28 mouse cellular contexts compared by ENCODE assay signal in genomic region chr2:75819796-75820195, GRCm38 (mm10).
"Had no signal": no experiment of that assay in that cellular context is flagged by ENCODE, and none has a peak within 500 bp of the region (broad histone marks: within the 10 kb centered on the region; RNA-seq: fewer than 3 reads in every experiment).

No protein-coding gene starts in this region.

- H3K36me3 ChIP-seq: limb, embryonic 10.5 days; limb, embryonic 12.5 days; limb, embryonic 13.5 days; limb, embryonic 15.5 days; liver, embryonic 12.5 days; liver, embryonic 13.5 days; liver, embryonic 15.5 days; lung, embryonic 15.5 days; midbrain, embryonic 10.5 days; midbrain, embryonic 12.5 days; midbrain, embryonic 13.5 days; midbrain, embryonic 15.5 days; neural tube, embryonic 12.5 days had no signal

- H3K4me3 ChIP-seq: limb, embryonic 10.5 days; limb, embryonic 12.5 days; limb, embryonic 13.5 days; limb, embryonic 15.5 days; liver, embryonic 12.5 days; liver, embryonic 13.5 days; liver, embryonic 15.5 days; lung, embryonic 15.5 days; megakaryocyte, embryonic 14.5 days; midbrain, embryonic 10.5 days; midbrain, embryonic 12.5 days; midbrain, embryonic 13.5 days; midbrain, embryonic 15.5 days; myocyte; neural tube, embryonic 12.5 days had no signal

- H3K27ac ChIP-seq: limb, embryonic 10.5 days; limb, embryonic 12.5 days; limb, embryonic 13.5 days; limb, embryonic 15.5 days; liver, embryonic 12.5 days; liver, embryonic 13.5 days; liver, embryonic 14.5 days; liver, embryonic 15.5 days; lung, embryonic 15.5 days; macrophage; midbrain, embryonic 10.5 days; midbrain, embryonic 12.5 days; midbrain, embryonic 13.5 days; midbrain, embryonic 15.5 days; neural tube, embryonic 12.5 days had no signal

- H3K27me3 ChIP-seq: limb, embryonic 12.5 days; limb, embryonic 13.5 days; limb, embryonic 15.5 days; liver, embryonic 12.5 days; liver, embryonic 13.5 days; liver, embryonic 15.5 days; lung, embryonic 15.5 days; megakaryocyte, embryonic 14.5 days; midbrain, embryonic 12.5 days; midbrain, embryonic 13.5 days; midbrain, embryonic 15.5 days; neural tube, embryonic 12.5 days had no signal

- DNase-seq: left cerebral cortex, postnatal 4 days; liver; liver, embryonic 13.5 days; liver, postnatal 0 days; lung, adult 18-20 months; lung, adult 2 months; lung, embryonic 14.5 days; lung, postnatal 10 days; lung, postnatal 14 days; lung, postnatal 36 days; lung, postnatal 4 days; midbrain, embryonic 14.5 days had no signal

- H3K9me3 ChIP-seq: limb, embryonic 10.5 days; limb, embryonic 12.5 days; limb, embryonic 13.5 days; limb, embryonic 15.5 days; liver, embryonic 12.5 days; liver, embryonic 13.5 days; liver, embryonic 15.5 days; lung, embryonic 15.5 days; megakaryocyte, embryonic 14.5 days; midbrain, embryonic 10.5 days; midbrain, embryonic 12.5 days; midbrain, embryonic 13.5 days; midbrain, embryonic 15.5 days; neural tube, embryonic 12.5 days had no signal

- H3K4me1 ChIP-seq: limb, embryonic 12.5 days; limb, embryonic 15.5 days; liver, embryonic 13.5 days; liver, embryonic 15.5 days; midbrain, embryonic 12.5 days; midbrain, embryonic 13.5 days; midbrain, embryonic 15.5 days; neural tube, embryonic 12.5 days had no signal
